Mouse (Mus musculus) yolk sac, embryonic 10.5 days (tissue): ENCODE data around the gene Ccdc130.

Experiments
- DNase-seq: peaks from one replicate; pipeline ENCODE4 v3.0.0-alpha.2; 2017; ENCODE audit warnings: low spot score

Ccdc130 gene

DNA sequence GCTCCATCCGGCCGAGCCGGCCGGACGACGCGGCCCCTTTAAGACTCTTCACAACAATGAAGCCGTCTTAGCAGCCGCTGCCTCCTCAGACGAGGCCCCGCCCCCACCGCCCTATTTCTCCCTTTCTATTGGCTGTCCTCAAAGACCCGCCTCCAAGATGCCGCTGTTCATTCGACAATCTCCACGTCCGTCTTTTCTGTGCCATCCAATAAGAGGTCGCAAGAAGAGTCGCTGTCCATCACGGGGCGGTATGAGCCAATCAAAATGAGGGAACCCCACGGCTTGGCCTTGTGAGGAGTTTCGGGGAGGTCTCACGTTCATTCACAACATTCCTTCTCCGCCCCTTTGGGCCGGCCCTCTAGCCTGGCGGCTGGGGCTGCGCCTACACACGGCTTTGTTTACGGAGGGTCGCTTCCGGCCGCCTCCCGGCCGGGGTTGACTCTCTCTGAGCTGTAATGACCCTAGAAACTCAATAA is 33.1 kb downstream of the Ccdc130 start, which contains the start of gene Zswim4:
TSS of gene Zswim4 (minus strand) at position 58 of the 476 bp plus-strand sequence.
- peak; percentile 99 for DNase-seq

- DNase-seq = peak; percentile 18
These were observed 33.7 kb downstream of the Ccdc130 start for GRCm38 (mm10) chr8:84236410-84236997.

DNA sequence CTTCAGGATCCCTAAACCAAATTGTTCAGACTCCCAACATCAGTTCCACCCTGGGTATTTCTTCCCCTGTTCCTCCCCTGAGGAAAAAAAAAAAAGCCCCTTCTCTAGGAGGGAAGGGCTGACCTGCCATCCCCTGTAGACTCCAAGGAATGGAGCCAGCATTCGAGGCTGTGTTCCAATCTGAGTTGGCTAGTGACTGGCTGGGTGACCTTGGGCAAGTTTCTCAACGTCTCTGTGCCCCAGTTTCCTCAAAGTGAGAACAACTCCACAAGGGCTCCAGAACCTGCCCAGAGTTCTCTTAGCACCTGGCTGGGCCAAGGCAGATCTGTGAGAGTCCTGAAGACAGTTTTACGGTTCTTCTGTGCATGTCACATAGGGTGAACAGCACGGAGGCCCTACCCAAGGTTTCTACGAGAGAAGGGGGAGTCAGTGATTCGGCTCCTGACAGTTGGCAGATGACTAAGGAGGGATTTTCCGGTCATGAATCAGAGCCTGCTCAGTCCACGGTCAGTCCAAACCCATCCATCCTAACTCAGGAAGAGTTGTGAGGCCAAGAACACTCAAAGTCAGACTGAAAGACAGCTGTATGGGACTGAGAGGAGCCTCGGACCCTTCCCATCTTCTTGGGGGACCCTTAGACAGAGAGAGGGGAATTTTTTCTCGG is 34.3 kb downstream of the Ccdc130 start:
- no peak for DNase-seq

- no peak for DNase-seq
These were observed 37.1 kb downstream of the Ccdc130 start for GRCm38 (mm10) chr8:84233055-84233454.

DNA sequence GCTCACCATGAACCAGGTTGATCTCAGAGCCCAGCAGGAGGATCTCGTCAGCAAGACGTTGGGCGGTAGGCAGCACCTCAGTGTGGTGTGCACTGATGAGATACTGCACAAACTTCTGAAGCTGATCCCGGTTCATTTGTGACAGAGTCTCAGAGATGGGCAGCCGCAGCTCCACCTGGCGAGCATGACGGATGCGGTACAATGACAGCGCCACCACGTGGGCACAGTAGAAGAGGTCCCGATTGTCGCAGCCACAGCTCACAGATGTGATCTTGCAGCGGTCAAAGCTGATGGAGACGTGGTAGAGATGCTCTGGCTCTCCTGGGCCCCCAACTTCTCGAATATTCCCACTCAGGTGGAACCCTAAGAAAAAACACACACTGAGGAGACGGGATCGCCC is 39.4 kb downstream of the Ccdc130 start:
- no peak for DNase-seq

DNA sequence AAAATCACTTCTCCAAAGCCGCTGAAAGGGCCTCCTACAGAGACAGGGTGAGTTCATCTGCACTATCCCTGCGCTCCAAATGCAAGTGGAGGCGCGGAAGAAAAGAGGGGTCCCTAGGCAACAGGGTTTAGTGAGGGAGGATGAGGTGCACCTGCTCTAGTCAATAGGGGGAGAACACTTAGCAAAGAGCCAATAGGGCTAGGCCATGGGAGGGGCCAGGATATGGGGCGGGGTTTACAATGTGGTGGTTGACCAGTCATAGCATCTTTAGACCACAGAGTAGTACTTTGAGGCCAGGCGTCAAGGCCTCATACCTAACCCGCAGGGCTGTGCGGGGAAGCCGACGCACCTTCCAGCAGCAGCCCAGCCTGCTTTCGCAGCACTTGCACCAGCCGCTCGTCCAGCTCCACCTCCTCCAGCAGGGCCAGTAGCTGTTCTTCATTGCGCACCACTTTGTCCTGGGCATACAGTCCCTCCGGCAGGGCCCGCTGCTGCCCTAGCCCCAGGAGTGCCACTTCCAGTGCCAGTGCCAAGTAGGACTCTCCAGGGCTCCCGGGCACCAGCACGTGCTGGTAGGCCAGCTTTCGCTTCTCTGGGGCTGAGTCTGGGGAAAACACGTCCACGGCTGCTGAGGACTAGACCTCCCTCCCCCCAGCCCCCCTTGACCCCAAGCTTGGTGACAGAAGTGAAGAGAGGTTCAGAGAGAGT is 46.7 kb downstream of the Ccdc130 start:
- DNase-seq = no peak

DNA sequence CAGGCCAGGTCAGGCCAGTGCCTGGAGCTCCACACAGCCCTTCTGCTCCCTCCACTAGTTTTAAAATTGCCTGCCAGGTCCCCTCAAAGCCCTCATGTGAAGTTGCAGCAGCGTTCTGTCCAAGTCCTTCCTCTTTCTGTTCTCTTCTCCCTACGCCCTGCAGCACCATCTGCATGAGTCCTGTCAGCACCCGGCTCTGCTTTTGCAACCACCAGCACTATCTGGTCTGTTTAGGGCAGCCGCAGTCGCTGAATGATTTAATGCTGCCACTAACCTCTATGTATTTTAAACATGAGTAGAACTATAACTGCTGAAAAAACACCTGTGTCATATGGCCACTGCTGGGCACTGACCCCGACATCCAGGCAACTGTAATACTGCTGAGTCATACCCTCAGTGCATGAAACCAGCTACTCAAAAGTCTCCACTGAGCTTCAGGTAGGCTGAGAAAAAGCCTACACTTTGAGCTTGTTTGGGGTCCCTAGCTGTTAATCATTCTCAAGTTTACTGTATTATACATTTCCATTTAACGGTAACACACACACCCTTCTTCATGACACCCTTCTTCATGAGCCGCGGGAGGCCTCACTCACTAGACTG is 47.5 kb downstream of the Ccdc130 start:
- no peak for DNase-seq

DNA sequence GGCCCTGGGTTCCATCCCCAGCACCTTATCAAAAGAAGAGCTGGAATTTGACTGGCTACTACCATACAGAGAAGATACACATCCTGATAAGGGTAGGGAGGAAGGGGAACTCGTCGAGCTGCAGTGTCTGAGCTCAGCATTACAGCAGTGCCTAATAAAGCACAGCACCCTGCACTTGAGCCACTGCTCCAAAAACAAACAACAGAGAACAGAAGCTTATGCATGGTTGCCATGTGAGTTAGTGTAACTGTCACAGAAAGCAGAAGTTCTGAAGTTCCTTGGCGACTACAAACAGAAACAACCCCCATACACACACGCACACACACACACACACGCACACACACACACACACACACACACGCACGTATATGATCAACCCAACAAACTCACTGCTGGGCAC is 50.1 kb downstream of the Ccdc130 start:
- DNase-seq = no peak

DNA sequence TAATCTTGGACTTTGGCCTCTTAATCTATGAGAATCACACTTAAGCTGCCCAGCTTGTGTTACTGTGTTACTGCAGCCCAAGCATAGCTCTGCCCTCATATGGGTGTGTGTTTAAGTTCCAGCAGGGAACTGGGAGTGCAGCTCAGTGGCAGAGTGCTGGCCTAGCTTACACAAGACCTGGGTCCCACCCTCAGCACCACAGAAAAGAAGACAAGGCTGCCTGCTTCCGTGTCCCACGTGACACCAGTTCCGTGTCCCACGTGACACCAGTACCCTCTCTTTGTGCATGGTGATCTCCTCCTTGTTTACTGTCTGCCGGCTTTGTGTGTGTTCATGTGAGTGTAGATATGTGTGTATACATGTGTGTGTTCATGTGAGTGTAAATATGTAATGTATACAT is 52.0 kb downstream of the Ccdc130 start:
- DNase-seq = no peak

GRCm38 (mm10) chr8:84217206-84217605 is 53.0 kb downstream of the Ccdc130 start:
- no peak for DNase-seq

DNA sequence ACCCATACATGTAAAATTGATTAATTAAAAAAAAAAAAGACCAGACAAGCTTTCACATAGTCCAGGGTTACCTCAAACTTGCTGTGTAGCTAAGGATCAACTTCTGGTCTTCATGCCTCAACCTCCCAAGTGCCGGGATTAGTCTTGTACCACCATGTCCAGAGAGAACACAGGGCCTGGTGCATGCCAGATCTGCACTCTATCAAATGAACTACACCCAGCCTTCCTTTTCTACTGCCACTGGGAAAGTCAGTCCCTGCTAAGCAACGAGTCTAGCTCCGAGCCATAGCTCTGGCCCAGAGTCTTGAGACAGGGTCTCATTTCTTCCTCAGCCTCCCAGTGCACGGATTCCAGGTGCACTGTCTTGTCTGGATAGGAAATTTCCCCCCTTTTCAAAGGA is 56.9 kb downstream of the Ccdc130 start:
- DNase-seq = no peak

DNA sequence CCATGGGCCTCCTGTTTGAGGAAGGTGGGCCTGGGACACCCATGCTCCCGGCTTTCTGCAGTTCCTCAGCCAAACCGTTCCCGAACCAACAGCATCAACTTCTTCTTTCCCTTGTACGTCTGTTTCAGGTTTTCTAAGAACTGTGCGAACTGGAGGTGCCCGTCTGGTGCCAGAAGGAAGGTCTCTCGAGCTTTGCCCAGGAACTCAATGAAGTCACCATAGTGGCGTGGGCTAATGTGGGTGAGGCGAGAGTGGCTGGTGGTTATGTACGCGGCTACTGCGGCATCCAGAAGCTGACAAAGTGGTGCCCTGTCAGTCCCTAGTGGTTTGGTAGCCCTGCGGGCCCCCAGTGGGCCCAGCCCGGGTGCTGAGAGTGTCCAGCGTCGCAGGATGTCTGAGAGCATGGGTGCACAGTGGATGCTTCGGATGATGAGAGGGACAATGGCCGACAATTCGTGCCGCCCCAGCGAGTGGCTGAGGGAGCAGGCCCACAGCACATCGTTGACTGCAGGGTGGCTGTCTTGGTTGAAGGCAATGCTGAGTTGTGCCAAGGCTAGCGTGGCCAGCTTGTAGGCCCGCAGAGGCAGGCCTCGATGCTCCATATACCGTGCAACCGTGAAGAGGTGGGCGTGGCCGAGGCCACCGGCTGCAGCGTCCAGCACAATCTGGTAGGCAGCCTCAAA is 58.2 kb downstream of the Ccdc130 start:
- no peak for DNase-seq

DNA sequence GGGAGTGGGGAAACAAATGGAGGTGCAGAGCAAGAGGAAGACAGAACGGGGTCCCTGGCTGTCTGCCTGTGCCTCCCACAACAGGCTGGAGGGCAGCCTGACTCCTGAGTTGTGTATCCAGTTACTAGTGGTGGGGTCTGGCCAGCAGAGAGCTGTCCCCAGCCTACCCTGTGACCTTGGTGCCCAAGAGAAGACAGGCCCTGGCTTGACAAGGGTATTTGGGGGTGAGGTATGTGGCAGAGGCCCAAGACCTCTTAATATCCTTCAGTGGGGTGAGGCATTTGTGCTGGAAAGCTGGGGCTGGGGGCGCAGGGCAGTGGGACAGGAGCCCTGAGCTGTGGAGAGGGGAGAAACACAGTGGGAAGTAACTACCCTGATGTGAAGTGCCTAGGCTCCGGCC is 59.0 kb downstream of the Ccdc130 start:
- no peak for DNase-seq

DNA sequence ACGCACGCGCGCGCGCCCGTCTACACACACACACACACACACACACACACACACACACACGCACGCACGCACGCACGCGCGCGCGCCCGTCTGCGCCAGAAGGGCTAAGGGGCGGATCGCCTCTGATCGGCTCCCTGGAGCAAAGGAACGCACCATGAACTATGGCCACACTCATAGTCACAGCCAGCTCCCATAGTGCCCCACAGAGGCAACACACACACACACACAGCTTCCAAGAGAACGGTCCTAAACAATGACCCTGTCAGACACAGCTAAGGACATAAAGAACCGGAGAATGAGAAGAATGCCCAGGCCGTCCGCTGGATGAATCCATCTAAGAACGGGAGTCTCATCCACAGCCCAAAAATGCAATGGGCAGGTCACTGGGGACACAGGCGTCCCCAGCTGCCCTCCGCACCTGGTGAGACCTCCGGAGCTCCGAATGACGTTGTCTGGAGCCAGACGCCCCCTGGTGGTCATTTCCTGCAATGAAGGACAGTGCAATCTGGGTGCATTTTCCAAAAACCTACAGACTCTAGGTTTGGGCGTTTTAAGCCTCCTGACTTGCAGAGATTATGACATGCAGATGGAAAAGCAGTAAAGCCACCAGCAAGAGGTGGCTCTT is 59.9 kb downstream of the Ccdc130 start:
- peak; percentile 71 for DNase-seq

GRCm38 (mm10) chr8:84208381-84209380 is 61.5 kb downstream of the Ccdc130 start:
- DNase-seq = no peak

DNA sequence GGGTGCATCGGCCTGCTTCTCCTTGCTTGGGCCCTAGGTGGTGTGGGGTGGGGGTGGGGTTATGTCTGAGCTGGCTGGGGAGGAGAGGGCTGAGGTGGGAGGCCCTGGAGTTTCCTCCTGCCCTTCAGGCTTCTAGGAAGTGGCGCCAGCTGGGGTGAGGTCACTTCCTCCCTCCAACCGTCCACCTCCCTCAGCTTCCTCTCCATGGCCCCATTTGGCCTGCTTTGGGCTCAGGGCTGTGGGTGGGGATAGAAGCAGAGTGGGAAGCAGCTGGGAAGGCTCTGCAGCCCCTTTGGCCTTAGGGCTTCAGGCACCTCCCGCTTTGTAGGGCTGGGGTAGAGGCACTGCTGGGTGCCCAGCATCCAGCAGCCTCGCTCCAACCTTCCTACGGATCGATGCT is 62.4 kb downstream of the Ccdc130 start:
- DNase-seq = no peak
